Mouse (Mus musculus) C2C12 (cell line): ENCODE measurements around the gene Tenm2.

Experiments used
- CEBPB ChIP-seq: IDR thresholded peaks from one replicate; pipeline ENCODE4 v1.6.1; 2011; ENCODE audit warnings: low read depth, mild to moderate bottlenecking, control low read depth, moderate library complexity
- CTCF ChIP-seq: IDR thresholded peaks from one replicate; pipeline ENCODE4 v1.5.1; 2011; ENCODE audit not compliant: control insufficient read depth, insufficient read depth, insufficient read length
- FOSL1 ChIP-seq: IDR thresholded peaks from one replicate; pipeline ENCODE4 v1.8.0; 2011; ENCODE audit warnings: mild to moderate bottlenecking, low read length; ENCODE audit not compliant: poor library complexity, insufficient read depth, severe bottlenecking
- MAX ChIP-seq: IDR thresholded peaks from one replicate; pipeline ENCODE4 v1.6.1; 2011; ENCODE audit warnings: mild to moderate bottlenecking, control low read depth
- MYOD1 ChIP-seq: IDR thresholded peaks from one replicate; pipeline ENCODE4 v1.6.1; 2011; ENCODE audit warnings: low read depth; ENCODE audit not compliant: control insufficient read depth, insufficient read length
- MYOG ChIP-seq: IDR thresholded peaks from one replicate; pipeline ENCODE4 v1.6.1; 2011; ENCODE audit not compliant: control insufficient read depth, insufficient read length; ENCODE audit errors: extremely low read depth
- USF1 ChIP-seq: IDR thresholded peaks from one replicate; pipeline ENCODE4 v1.6.1; 2011; ENCODE audit warnings: low read depth, mild to moderate bottlenecking, control low read depth, moderate library complexity

DNA sequence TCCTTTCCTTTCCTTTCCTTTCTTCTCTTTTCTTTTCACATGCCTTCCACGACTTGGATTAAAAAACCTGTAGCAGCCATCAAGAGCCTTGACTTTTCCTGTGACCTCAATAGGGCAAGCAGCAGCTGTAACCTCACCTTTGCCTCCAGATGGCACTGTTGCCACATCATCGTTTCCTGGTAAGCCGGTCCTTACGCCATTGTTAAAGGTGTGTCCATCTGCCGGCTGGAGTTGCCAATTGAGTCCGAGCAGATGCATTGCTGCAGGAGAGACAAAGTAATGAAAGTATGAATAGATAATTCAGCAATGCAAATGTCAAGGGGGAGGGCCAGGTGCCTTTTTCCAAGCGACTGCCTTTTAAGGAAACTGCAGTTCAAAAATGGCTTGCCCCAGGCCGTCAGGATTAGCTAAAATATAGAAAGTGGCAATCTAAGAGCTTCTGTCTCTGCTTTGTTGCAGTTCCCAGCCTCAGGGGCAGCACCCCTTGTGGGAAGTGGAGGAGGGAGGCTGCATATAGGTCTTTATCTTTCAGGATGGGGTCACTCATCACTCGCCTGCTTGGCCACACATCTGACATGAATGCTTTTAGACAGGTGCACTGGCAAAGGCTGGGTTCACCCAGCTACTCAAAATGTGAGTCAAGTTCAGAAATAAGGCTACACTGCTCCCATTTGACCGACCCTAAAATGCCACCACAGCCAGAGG, 1014.3 kb downstream of the Tenm2 start:
- peak; percentile 55 for TF ChIP-seq CTCF
- no peak for TF ChIP-seq MYOG
- no peak for TF ChIP-seq MAX
- no peak for TF ChIP-seq CEBPB
- no peak for TF ChIP-seq MYOD1
- no peak for TF ChIP-seq USF1
- TF ChIP-seq FOSL1 = no peak
